Mouse (Mus musculus) lung, postnatal 10 days (tissue): ENCODE data around the gene Tmprss9.
A peak's percentile ranks its signal among the peaks of the same experiment; 100 is the strongest.

Experiments used
- DNase-seq: peaks from one replicate; pipeline ENCODE4 v3.0.0; 2021

Tmprss9 gene

DNA sequence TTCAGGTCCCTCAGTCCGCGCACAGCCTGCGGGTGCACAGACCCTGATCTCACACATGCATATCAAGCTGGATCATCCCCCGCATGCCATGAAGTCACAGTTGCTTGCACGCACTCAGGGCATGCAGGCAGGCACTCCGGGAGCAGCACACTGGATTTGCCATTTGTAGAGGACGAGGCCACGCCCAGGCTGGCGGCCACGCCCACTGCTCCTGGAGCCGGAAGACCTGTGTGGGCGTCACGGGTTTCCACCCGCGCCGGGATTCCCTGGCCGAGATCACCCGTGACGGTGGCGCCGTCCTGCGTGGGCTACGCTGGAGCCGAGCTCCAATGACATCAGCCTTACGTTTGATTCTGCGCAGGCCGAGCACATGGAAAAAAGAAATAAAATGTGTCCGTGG lies 68.0 kb downstream of the Tmprss9 start:
- peak; percentile 92 for DNase-seq

DNA sequence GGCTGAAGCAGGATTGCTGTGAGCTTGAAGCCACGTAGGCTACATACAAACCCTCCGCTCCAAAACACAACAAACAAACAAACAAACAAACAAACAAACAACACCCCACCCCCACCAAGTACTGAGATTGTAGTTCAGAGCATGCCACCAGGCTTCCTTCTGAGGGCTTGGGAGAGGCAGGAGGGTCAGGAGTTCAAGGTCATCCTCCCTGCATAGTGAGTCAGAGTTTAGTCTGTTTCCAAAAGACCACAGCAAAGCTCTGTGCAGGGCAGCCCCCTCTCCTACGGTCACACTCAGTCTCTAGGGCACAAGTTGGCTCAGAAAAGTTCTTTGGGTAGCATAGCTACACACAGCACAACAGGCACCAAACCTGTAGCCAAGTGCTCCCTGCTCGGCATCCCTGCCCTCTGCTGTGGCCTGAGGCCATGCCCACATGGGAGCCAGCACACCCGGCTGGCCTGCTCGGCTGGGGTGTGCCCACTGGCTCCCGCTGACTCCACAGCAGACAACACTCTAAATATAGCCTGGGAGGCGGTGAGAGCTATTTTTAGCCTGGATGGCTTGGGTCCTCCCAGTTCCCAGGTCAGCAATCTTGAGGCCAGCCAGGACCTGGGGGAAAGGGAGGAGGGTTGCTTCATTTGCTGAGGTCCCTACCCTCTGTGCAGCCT lies 68.8 kb downstream of the Tmprss9 start:
- DNase-seq = peak; percentile 82

DNA sequence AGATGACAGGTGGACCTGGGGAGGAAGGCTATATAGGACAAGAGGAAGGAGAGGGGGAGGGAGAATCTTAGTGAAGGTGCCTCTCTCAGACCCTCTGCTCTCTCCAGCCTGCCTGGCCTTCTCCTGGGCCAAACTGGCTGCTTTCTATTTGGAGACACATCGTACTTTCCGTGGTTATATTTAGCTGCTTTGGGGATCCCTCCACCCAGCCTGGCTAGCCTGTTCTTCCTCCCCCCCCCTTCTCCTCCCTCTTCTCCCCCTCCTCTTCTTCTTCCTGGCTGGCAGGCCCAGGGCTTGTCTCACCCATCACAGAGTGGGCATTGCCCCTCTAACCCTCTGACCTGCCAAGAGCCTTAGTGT lies 69.3 kb downstream of the Tmprss9 start:
- DNase-seq = peak; percentile 40

DNA sequence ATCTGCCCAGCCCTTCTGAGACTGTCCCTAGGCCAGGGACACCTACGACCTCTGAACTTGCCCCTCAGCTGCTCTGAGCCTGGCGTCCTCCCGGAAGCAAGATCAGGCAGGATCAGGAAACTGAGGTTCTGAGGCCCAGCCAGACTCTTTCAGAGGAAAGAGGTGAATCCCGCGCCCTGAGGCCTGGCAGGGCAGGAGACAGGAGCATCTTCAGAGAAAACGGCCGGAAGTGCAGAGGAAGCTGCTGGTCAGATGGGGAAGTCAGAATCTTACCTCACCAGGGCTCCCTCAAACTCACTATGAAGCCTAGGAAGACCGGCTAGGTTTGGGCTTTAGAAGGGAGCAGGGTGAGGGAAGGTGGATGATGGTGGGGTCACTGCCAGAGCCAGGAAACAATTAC lies 71.3 kb downstream of the Tmprss9 start:
- no peak for DNase-seq

DNA sequence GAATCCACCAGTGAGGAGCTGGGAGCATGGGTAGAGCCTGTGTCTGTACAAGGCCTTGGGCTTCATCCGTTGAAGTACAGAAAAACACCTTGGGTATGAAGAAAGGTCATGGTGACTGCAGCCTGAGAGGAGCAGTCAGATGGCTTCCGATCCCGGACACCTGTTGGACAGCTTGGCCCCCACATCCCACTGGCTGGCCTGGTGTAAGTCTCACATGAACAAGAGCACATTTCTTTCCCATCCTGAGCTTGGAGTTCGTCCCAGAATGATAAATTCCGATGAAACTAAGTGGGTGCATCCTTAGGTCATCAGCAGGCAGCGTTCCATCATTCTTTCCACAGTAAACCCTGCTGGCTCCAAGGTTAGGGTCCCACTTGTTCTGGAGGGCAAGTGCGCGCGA lies 72.1 kb downstream of the Tmprss9 start:
- no peak for DNase-seq

DNA sequence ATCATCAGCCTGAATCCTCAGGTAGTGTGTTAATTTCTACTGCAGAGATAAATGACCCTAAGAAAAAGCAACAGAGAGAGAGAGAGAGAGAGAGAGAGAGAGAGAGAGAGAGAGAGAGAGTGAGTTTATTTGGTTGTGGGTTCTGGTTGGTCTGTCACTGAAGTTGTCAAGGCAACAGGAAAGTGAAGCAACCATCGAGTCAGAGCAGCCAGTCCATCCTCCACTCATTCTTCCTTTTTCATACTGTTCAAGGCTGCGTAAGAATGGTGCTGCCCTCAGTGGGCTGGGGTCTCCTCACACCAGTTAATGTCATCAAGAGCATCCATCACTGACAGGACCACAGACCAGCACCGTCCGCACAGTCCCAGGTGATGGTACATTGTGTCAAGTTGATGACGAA lies 72.6 kb downstream of the Tmprss9 start:
- DNase-seq = no peak

DNA sequence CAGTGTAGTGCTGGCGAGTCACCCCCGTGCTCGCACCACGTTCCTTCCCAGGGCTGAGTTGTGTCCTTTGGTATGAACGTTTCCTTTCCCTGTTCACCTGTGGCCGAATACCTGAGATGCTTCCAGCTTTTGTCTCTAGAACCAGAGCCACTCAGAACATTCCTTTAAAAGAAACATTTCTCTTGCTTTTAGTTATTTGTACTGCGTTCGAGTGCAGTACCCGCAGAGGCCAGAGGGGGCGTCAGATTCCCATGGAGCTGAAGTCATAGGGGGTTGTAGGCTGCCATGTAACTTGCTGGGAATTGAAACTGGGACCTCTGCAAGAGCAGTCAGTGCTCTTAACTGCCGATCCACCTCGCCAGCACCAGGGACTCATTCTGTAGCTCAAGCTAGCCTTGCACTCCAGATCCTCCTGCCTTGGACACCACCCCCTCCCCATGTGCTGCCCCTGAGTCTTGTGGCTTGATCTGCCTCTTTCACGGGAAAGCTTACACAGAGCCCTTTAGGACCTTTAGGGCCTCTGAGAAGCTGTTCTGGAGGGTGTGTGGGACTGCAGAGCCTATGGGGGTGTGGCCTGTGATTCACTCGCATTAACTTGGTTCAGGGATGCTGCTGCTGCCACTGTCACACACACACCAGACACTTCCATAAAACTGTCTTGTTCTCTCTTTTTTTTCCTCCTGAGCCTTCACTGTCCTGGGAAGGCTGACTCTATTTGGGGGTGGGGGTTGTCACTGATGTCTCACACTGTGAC lies 75.2 kb downstream of the Tmprss9 start:
- peak; percentile 53 for DNase-seq

DNA sequence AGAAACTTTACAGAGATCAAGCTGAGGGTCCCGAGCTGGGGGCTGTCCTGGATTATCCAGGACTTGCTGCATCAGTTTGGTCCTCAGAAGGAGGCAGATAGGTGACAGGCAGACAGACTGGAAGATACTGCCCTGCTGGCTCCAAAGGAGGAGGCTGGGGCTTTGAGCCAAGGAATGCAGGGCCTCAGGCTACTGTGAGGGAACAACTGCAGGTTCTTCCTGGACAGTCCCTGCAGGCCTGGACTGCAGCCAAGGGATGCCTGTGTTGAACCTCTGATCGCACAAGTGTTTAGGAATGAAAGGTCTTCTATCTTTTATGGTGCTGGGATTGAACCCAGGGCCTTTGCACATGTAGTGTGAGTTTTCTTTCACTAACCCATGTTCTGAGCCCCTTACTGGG lies 76.2 kb downstream of the Tmprss9 start:
- DNase-seq = peak; percentile 58

DNA sequence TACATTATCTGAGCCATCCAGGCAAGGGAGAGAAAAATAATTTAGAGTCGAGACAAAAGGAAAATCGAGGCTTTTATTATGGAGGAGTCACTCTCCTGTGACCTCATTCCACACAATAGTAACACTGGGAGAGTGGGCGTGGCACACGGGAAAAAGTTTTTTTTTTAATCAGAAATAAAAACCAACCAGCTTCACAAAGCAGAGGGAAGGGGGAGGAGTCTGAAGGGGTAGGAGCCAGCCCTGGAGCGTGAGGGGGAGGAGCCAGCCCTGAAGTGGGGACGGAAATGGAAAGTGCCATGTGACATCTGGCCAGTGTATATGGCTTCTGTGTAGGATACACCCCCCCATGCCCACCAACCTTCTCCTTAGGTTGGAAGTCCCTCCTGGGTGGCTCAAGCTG lies 76.9 kb downstream of the Tmprss9 start:
- DNase-seq = peak; percentile 86

DNA sequence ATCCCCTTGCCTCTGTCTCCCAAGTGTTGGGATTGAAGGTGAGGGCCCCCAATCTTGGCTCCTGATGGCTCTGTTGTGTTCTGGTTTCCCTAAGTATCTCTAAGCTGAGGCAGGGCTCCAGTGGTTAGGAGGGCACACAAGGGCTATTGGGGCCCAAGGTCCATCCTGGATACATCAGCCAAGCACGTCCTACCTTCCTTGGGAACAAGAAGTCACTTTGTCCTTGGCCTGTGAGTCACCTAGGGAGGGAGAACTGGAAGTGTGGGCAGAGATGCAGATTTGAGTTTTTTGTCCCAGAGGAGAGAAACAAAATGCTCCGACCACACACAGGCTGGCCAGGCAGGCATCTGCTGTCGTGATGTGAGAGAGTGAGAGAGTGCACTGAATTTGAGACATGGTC lies 77.4 kb downstream of the Tmprss9 start:
- DNase-seq = no peak
